Mouse (Mus musculus) CH12.LX (cell line): ENCODE results near the gene Ep400.

Experiments used
- CTCF ChIP-seq, 2 experiments: IDR thresholded peaks in 1 of 2; conservative IDR thresholded peaks in 1 of 2; 2 replicates each; pipeline ENCODE4 v1.5.1; 2011 to 2012; ENCODE audit warnings: low read depth in 2 of 2, low read length in 2 of 2, improper control_type of control experiment in 1 of 2, inconsistent platforms in 1 of 2, mild to moderate bottlenecking in 1 of 2, moderate library complexity in 1 of 2
- ETS1 ChIP-seq: conservative IDR thresholded peaks from 2 replicates; pipeline ENCODE4 v1.6.1; 2012; ENCODE audit warnings: low read depth, mild to moderate bottlenecking, inconsistent platforms, low read length, improper control_type of control experiment, moderate library complexity
- MAFK ChIP-seq: IDR thresholded peaks from 2 replicates; pipeline ENCODE4 v1.6.1; 2011; ENCODE audit warnings: low read length, improper control_type of control experiment; ENCODE audit not compliant: insufficient replicate concordance
- POLR2AphosphoS2 ChIP-seq: IDR thresholded peaks from 2 replicates; pipeline ENCODE4 v1.6.1; 2011; ENCODE audit warnings: low read depth, low read length, improper control_type of control experiment
- RAD21 ChIP-seq: IDR thresholded peaks from 2 replicates; pipeline ENCODE4 v1.6.1; 2011; ENCODE audit warnings: low read depth, mild to moderate bottlenecking, low read length, improper control_type of control experiment, moderate library complexity

DNA sequence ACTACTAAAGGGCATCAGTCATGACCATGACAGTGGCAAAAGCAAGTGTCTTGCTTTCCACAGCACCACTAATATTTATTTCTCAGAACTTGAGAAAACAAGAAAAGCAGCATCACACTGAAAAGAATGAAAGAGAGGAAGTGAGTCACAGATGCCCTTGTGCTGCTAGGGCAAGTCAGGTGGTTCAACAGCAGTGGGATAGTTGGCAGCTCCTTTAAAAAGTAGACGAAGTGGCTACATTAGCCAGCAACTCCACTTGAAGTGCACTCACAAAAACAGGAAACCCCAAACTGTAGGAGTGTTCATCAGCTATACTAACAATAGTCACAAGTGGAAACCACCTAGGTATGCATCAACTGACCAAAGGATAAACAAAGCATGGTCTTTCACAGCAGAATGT, 66.5 kb downstream of the Ep400 start:
- TF ChIP-seq CTCF (conservative IDR thresholded peaks at IDR 0.05 in 1 of 2, IDR thresholded peaks at IDR 0.05 in 1 of 2; ENCODE audit: low read depth in 2 of 2, low read length in 2 of 2) (no peak), ETS1 (no peak), MAFK (no peak), RAD21 (no peak), POLR2AphosphoS2 (no peak)
